Mouse (Mus musculus) midbrain, postnatal 0 days (tissue): ENCODE results near the gene Pdia5. TPM values are rescaled to one million over a fixed set of nuclear protein-coding genes. Genes with fewer than 3 reads are reported as not detected.

ENCODE experiments used
- ATAC-seq: fragments of 200-750 bp; cut with Nextera tagmentation; 2 replicates; pipeline ENCODE4 v1.8.0; 2017; ENCODE audit warnings: moderate number of reproducible peaks, mild to moderate bottlenecking, moderate TSS enrichment, moderate library complexity; ENCODE audit not compliant: low FRiP score
- DNase-seq: peaks from one replicate; pipeline ENCODE4 v3.0.0-alpha.2; 2015; ENCODE audit warnings: low spot score
- H3K27ac ChIP-seq: fragments of 300-500 bp; sonication (generic); 2 replicates; pipeline ENCODE4 v1.5.1; 2014; ENCODE audit warnings: low read depth, mild to moderate bottlenecking, low read length, mixed read lengths
- H3K27me3 ChIP-seq: fragments of 300-500 bp; sonication (generic); 2 replicates; pipeline ENCODE4 v1.6.1; 2014; ENCODE audit warnings: low read length, control low read depth, mixed read lengths; ENCODE audit not compliant: insufficient read depth
- H3K36me3 ChIP-seq: fragments of 300-500 bp; sonication (generic); 2 replicates; pipeline ENCODE4 v1.6.1; 2014; ENCODE audit warnings: low read length, control low read depth, mixed read lengths; ENCODE audit not compliant: insufficient read depth
- H3K4me1 ChIP-seq: fragments of 300-500 bp; sonication (generic); 2 replicates; pipeline ENCODE4 v1.6.1; 2014; ENCODE audit warnings: mild to moderate bottlenecking, control low read depth, antibody characterized with exemption, low read length, mixed read lengths; ENCODE audit not compliant: insufficient read depth
- H3K4me2 ChIP-seq: fragments of 300-500 bp; sonication (generic); 2 replicates; pipeline ENCODE4 v1.6.1; 2014; ENCODE audit warnings: low read depth, mild to moderate bottlenecking, low read length, mixed read lengths; ENCODE audit not compliant: poor library complexity, severe bottlenecking
- H3K4me3 ChIP-seq: fragments of 300-500 bp; sonication (generic); 2 replicates; pipeline ENCODE4 v1.5.1; 2014; ENCODE audit warnings: low read depth, mild to moderate bottlenecking, low read length, moderate library complexity
- H3K9ac ChIP-seq: fragments of 300-500 bp; sonication (generic); replicated peaks from 2 replicates; pipeline ENCODE4 v1.6.1; 2014; ENCODE audit warnings: mild to moderate bottlenecking, low read length, moderate library complexity, mixed read lengths; ENCODE audit not compliant: poor library complexity, severe bottlenecking
- H3K9me3 ChIP-seq: fragments of 300-500 bp; sonication (generic); 2 replicates; pipeline ENCODE4 v1.6.1; 2016; ENCODE audit warnings: low read length, control low read depth
- CTCF ChIP-seq: IDR thresholded peaks from 2 replicates; pipeline ENCODE4 v1.5.1; 2016; ENCODE audit warnings: antibody characterized with exemption, mild to moderate bottlenecking
- WGBS: fragments of 180-500 bp; shearing (Covaris S2); extraction: QIAGEN DNeasy Blood & Tissue Kit; methylation state at CpG from one replicate; pipeline ENCODE4 v1.1.7; 2014; 5-methylcytosine and 5-hydroxymethylcytosine counted together
- polyA plus RNA-seq: library from polyadenylated mRNA; unstranded; fragments of >200 nt; fragmentation: Nextera tagmentation; extraction: Ambion mirVana; gene quantifications from 2 replicates; pipeline ENCODE4 v1.2.1, GENCODE M21; 2015
- total RNA-seq: library from RNA; depleted of rRNA; stranded (reverse); fragments of >200 nt; gene quantifications from 2 replicates; pipeline ENCODE4 v1.2.3, GENCODE M21; 2014

Gene Pdia5
- total and polyA plus RNA-seq, 2 experiments from 2014 or later, result 4.3 to 8.0 TPM

DNA sequence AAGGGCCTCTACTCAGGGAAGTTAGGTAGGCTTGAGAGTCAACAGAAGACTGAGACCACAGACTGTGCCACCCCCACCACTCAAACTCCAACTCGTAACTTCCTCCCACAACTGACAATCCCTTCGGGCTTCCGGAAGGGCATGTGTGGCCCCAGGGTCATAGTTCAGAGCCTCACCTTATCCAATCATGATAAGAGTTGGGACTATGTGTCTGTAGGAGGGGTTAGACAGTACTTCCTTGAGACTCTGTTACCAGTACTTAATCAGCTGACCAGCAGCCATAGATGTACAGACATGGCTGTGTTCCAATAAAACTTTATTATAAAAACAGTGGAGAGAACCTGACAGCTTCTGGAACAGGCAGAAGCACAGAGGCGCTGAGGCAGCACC, 48.7 kb downstream of the Pdia5 start:
- WGBS, result 99% methylated on average over 4 of the region's 4 CpGs
- Histone ChIP-seq H3K4me1 (no peaks in the 10 kb centered on the region), H3K9ac (no peak overlapping the region), H3K27me3 (no peaks in the 10 kb centered on the region), H3K36me3 (no peaks in the 10 kb centered on the region), H3K4me3 (no peak overlapping the region), H3K9me3 (no peaks in the 10 kb centered on the region), H3K4me2 (no peak overlapping the region), H3K27ac (no peak overlapping the region)
- TF ChIP-seq CTCF, result no peak
- no peak for ATAC-seq
- DNase-seq, result no peak

DNA sequence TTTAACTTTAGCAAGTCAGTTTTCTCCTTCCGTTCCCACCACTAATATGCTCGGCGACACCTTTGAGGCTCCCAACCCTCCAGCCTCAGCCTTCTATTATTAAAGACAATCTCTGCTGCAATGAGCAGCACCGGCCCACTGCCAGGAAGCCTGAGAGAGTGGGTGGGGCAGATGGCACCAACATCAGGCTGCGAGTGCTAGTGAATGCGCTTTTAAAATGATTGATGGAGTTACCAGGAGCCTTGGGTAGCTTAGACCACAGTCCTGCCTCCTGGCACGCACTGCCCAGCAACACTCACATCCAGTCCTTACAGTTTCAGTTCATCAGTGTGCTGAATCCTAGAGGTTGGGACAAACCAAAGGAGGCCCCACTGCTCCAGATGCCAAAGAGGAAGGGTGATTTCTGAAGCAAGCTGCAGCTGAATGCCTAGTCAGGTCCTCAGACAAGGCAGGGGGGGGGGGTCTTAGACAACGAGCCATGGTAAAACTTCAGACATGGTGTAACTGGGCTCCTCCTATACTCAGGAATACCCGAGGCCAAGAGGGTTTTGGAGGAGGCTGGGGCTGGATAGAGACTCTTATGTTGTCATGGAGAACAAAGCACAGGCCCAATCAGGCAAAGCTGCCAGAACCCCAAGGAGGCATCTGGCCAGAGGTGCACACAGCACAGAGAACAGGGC, 49.2 kb downstream of the Pdia5 start:
- H3K27ac ChIP-seq, result no peak overlapping the region
- DNase-seq (no peak), ATAC-seq (no peak)
- TF ChIP-seq CTCF, result no peak
- H3K36me3 ChIP-seq, result no peaks in the 10 kb centered on the region
- no peak overlapping the region for H3K4me3 ChIP-seq
- no peak overlapping the region for H3K9ac ChIP-seq
- H3K4me2 ChIP-seq, result no peak overlapping the region
- H3K27me3 ChIP-seq, result no peaks in the 10 kb centered on the region
- no peaks in the 10 kb centered on the region for H3K9me3 ChIP-seq
- 88% methylated on average over 9 of the region's 9 CpGs for WGBS
- H3K4me1 ChIP-seq, result no peaks in the 10 kb centered on the region

DNA sequence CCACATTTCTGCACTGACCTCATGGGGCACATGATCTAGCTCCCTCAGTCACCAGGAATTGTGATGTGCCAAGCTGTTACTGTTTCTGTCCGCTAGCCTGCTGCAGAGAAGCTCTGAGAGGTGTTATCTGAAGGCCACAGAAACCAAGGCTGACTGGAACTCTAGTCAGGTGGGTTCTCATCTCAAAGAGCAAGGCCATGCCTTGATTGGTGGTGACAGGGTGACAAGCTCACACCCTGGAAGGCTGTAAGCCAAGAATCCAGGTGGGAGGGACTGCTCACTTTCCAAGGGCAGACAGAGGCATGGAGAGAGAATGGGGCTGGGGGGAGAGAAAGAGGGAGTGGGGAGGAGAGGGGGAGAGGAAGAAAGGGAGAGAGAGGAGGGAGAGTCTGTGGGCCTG, 51.6 kb downstream of the Pdia5 start:
- Histone ChIP-seq H3K4me2 (no peak overlapping the region), H3K4me3 (no peak overlapping the region), H3K9me3 (no peaks in the 10 kb centered on the region), H3K36me3 (peaks cover 4% of the 10 kb centered on the region; the same call in 1 of the 2 replicates), H3K4me1 (no peaks in the 10 kb centered on the region), H3K27ac (no peak overlapping the region), H3K27me3 (no peaks in the 10 kb centered on the region), H3K9ac (no peak overlapping the region)
- no peak for ATAC-seq
- TF ChIP-seq CTCF, result no peak
- 91% methylated on average over 1 of the region's 1 CpGs for WGBS
- no peak for DNase-seq

DNA sequence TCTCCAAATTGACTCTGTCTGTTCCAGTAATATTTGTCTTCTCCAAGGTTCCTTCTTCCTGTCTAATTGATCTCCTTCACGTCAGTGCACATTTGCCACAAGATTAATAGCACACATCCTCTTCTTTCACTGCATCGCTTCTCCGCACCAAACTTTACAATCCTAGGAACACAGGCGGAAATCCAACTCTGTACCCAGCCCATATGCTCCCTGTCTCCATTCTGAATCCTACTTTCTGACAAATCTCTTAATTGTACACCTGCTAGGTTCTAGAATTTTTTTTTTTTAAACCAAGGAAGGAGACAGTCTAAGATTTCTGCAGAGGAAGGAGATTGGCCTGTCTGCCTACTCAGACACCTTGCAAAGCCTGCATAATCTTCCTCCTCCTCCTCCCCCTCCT, 59.1 kb downstream of the Pdia5 start:
- no peaks in the 10 kb centered on the region for H3K4me1 ChIP-seq

DNA sequence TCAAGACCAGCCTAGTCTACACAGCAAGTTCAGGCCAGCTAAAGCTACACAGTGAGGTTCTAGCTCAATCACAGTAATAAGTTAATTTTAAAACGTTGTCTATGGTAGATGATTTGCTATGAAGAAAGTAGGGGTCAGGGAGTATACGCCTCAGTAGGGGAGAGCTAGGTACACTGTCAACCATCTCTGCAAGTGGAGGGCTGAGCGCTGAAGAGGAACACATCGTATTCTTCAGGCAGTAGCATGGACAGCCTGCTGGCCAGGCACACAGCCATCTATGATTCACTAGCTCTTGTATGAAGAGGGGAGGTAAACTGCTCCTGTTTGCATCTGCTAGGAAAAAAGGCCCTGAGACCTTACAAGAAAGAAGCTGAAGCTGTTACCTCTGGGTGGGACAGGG, 65.7 kb downstream of the Pdia5 start:
- no peak for TF ChIP-seq CTCF
- no peak for ATAC-seq
- no peak overlapping the region for H3K4me2 ChIP-seq

More for the DNA sequence above, 59.1 kb downstream of the Pdia5 start:
- no peak overlapping the region for H3K27ac ChIP-seq
- ATAC-seq (no peak), DNase-seq (no peak)
- H3K4me2 ChIP-seq, result no peak overlapping the region
- H3K36me3 ChIP-seq, result peaks cover 10% of the 10 kb centered on the region; the same call in 1 of the 2 replicates
- no peaks in the 10 kb centered on the region for H3K9me3 ChIP-seq
- H3K27me3 ChIP-seq, result no peaks in the 10 kb centered on the region
- no peak overlapping the region for H3K4me3 ChIP-seq
- TF ChIP-seq CTCF, result no peak
- 91% methylated on average over 4 of the region's 4 CpGs for WGBS
- no peak overlapping the region for H3K9ac ChIP-seq

More for the DNA sequence above, 65.7 kb downstream of the Pdia5 start:
- Histone ChIP-seq H3K9me3 (no peaks in the 10 kb centered on the region), H3K9ac (no peak overlapping the region), H3K4me1 (peaks cover 9% of the 10 kb centered on the region; the same call in 1 of the 2 replicates), H3K27ac (no peak overlapping the region), H3K36me3 (0 out of 2 replicates have a peak, but pooled peaks cover 3% of the 10 kb centered on the region), H3K4me3 (no peak overlapping the region), H3K27me3 (no peaks in the 10 kb centered on the region)
- 85% methylated on average over 4 of the region's 4 CpGs for WGBS
- DNase-seq, result no peak
